Mouse (Mus musculus): ENCODE measurements around the gene Dolk.

GRCm38 (mm10) chr2:30285416-30286181 lies 535 bp downstream of the Dolk start:
- TF ChIP-seq POLR2A (IDR thresholded peaks at IDR 0.05; ENCODE audit: low read depth, low read length) (no peak), CTCF (conservative IDR thresholded peaks at IDR 0.05; ENCODE audit: insufficient read depth, insufficient read length, low read depth, low read length) (no peak)
